Mouse (Mus musculus): ENCODE results near the gene Gemin8.

Gene Gemin8

DNA sequence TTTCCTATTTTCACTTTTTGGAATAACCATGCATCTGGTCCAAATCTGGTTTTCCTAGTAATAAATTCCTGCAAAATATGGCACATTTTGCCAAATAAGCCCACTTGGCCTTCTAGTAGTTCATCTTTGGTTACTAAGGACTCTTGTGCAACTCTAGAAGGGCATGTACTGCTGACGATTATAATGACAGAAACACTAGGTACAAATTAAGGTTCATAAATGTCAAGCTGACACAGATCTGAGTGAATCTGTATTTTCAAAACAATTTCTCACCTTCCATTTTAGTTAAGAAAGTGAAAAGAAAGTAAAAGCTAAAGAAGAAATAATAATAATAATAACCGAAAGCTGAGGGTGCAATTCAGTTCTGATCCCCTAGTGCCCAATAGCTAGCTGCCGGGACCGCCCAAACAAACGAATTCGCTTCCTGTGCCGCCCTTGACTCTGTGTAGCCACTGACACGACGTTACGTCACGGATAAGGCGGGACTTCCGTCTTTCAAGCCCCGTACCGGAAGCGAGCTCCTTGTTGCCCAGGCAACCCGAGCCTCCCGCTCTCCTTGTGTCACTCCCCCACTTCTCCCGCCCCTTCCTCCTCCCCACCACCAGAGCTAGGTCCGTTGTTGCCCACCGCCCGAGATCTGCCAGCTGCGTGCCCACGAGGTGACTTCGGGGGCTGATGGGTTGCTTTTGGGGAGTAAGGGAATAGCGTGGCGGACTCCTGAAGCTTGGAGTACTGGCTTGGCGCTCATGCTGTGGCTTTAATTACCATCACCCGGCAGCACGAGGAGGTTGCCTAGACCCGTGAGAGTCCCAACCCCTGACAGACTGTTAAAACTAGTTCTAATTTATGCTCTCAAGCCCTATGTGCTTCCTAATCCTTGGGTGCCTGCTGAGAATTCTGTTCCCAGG, at the start of gene Gemin8:
Gemin8 (plus strand) TSS at position 563 of the 908 bp plus-strand sequence.
- CTCF ChIA-PET: no interaction called here

DNA sequence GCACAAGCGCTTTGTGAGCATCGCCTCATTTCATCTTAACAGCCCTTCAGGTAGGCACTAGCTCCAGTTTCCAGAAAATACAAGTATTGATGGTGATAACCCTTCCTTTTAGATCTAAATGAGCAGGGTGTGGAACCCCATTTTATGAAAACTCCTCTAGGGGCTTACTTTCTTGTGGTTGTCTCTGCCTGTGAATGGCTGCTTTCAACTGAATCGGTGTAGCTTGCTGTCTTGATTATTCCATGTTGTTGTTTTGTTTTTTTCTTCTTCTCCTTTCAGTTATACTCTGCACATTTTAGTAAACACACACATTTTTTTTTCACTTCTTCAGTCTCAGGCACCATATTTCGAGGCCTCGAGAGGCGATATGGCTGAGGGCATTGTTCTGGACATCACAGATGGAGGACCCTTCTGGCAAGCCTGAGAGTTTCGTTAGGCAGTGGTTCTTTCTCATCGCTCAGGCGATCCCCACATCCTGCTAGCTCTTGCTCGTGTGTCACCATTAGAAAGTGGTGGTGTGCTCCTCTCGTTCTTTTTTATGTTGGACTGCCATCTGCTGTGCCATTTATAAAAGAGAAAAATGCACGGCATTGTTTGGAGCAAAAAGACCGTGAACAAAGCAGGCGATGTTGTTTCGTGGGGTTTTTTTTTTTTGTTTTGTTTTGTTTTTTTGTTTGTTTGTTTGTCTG, 23.0 kb upstream of the Gemin8 start:
- CTCF ChIA-PET: interaction anchor here (0.7 kb wide), 1 partner anchor 91 kb away, joined by 3 read pairs; no protein-coding TSS in a partner anchor

DNA sequence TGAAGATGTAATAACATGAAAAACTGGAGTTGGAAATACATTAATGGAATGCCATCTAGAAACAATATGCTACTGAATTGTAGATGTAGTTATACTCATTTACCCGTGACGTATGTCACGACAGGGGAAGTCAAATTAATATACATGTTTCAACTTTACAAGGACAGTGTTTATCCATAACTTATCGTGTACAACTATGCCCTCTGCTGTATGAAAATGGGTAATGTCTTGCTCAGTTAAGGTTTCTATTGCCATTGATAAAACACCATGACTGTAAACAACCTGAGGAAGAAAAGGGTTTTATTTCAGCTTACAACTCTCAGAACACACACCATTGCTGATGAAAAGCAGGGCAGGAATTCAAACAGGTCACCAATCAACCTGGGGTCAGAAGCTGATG, 7.5 kb upstream of the Gemin8 start:
- CTCF ChIA-PET: no interaction called here

DNA sequence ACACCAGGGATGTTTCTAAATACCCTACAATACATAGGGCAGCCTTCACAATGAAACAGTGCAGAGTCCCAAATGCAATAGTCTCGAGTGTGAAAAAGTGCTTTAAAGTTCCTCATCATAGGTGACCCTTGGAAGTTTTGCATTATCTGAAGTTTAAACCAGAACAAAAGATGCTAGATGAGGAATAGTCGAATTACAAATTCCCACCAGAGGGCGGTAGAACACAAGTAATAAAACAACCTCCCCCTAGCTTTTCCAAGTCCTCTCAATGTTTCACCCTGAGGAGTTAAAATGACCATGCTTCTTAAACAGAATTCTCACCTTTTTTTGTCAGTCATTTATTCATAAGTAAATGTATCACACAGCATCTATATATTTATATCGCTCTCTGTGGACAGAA, 2.9 kb upstream of the Gemin8 start:
- CTCF ChIA-PET: no interaction called here

DNA sequence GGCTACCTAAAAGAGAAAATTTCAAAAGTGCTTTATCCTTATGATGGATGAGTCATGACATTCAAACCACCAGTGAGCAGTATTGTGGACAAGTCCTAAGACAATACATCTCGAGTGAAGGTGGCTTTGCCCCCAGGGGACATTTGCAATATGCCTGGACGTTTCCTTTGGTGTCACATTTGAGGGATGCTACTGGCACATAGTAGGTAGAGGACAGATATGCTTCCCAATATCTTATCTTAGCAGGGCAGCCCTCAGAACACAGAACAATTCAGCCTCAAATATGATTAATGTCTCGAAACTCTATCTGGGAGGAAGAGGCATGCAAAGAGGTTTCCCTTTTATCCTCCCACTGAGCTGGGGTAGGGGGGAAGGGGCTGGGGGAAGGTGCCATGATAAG, 2.3 kb upstream of the Gemin8 start:
- CTCF ChIA-PET: no interaction called here

DNA sequence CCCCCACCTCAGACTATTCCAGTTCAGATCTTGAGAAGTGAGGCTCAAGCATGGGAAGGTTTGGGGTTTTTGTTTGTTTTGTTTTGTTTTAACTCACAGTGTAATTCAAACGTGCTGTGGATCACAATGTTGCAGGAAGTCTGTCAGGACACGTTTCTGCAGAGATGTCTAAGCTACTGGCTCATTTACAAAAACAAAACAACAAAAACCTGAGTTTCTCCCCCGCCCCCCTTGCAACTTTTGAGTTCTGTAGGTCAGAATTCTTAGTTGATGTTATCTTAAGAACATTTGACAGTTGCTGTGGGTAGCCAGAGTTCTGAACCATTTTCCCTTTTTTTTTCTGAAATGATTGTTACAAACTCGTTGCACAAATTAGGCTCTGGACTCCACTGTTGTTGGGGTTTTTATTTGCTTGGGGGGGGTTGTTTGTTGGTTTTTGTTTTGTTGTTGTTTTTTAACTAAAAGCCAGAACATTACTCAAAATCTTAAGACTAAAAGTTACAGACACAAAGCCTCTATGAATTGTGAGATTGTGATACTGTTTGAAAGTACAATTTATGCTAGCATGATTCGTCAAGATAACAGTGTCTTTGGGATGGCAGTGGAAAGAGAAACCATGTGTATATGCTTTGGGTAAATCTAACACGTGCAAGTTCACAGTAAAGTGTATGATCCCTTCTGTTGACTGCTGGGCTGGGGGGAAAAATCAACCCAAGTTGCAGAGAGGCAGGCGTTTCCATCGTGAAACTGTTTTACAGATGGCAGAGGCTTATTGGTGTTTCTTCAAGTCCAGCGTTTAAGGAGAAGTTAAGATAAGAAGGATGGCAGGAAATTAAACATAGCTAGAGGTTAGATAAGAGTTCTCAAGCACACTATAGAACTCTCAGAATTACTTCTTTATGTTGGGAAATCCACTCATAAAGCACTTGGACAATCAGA, 815 bp downstream of the Gemin8 start:
- CTCF ChIA-PET: interaction anchor here (0.6 kb wide), 1 partner anchor 223 kb away, joined by 9 read pairs; no protein-coding TSS in a partner anchor

DNA sequence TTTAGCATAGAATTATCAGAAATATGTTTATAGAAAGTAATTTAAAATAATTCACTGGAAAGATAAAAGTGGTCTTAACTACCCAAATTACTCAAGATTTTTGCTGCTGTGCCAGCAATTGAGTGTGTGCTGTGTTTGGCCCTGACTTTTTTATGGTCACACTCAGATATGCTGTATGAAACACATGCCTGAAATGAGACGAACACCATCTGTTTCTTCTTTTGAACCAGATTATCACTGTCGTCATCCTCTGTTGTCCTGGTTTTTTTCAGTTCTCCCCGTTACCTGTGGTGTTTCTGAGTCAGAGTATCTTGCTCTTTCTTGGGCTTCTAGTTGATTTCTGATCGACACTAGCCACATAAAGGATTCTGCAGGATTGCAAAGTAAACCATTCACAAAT, 1.8 kb downstream of the Gemin8 start:
- CTCF ChIA-PET: no interaction called here

DNA sequence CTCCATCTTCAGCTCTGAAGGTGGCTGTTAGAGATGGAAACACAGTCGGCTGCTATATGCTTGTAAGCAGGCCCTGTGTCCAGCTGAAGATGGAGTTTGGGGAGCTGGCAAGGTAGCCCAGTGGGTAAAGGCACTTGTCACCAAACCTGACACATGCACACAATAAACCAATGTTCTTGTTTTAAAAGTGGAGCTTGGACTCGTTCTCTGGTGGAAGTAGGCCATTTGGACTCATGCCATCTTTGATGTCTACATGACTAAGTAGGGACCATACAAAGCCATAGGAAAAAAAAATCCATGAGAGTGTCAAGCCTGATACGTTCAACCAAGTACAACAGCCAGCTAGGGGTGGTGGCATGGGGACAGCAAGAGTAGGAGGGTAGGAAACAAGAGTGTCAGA, 2.4 kb downstream of the Gemin8 start:
- CTCF ChIA-PET: no interaction called here

DNA sequence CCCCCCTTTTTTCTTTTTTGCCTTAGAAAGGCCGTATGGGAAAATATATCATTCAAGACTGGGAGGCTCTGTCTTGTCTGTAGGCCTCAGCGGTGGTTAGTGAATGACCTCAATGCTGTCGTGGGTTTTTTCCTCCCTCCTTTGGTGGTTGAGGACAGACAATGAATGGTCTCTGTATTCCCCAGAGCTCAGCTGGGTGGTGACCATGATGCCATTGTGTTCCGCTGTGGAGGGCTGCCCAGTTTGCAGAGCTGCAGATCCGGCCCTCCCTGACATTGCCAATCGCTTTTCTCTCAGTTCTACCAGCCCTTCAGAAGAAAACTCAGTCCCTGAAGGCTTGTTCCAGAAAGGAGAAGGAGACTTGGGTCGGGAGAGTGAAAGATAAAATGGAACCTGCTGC, 3.5 kb downstream of the Gemin8 start:
- CTCF ChIA-PET: interaction anchor here (0.6 kb wide), 1 partner anchor 1643 kb away, joined by 3 read pairs; no protein-coding TSS in a partner anchor

DNA sequence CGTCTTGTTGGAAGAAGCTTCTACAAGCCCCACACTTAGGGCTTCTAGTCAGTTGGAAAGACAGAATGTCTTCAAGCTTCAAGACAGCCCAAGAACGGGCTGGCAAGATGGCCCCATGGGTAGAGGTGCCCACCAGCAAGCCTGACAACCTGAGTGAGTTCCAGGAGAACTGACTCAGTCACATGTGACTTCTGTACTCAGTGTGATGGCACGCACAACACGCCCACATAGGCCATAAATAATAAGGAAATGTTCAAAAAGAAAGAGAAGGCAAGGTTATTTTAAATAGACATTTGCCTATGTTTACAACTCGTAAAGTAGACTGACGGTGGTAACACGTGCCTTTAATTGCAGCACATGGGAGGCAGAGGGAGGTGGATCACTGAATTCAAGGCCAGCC, 7.7 kb downstream of the Gemin8 start:
- CTCF ChIA-PET: no interaction called here

DNA sequence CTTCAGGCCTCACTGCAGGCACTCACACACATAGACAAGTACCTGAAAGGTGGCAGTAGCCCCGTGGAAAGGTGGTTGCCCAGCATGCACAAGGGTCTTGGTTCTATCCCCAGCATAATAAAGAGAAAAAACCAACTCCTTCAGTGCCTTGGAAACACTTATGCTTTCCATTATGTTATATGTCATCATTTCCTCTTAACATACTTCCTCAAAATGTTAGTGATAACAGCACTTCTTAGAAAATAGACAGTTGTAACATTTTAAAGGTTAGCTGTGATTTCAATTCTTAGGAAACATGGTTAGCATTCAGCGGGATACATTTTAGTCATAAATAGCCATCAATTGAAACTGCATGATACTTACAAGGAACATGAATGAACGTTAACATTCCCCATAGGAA, 12.8 kb downstream of the Gemin8 start:
- CTCF ChIA-PET: no interaction called here

DNA sequence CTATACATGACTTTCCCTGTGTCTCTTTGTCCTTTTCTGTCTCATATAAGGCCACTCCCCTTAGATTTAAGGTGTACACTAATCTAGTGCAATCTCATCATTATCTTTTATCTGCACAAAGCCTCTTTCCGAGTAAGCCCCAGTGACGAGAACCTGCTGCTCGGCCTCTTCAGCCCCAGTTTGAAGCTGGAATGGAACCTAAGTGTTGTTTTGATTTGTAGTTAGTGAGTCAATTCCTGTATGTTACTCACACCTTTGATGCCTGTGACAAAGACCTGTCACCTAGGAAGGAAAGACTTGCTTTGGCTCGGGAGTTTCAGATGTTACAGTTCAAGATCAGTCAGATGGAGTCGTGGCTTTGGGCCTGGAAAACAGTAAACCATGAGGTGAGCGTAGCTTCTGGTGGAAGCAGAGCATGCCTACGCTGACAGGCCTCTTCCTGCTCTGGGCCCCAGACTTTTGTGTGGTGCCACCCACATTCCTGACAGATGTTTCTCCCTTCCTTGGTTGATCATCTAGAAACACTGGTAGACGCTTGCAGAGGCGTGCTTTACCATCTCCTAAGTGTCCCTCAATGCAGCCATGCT, 15.2 kb downstream of the Gemin8 start:
- CTCF ChIA-PET: no interaction called here

DNA sequence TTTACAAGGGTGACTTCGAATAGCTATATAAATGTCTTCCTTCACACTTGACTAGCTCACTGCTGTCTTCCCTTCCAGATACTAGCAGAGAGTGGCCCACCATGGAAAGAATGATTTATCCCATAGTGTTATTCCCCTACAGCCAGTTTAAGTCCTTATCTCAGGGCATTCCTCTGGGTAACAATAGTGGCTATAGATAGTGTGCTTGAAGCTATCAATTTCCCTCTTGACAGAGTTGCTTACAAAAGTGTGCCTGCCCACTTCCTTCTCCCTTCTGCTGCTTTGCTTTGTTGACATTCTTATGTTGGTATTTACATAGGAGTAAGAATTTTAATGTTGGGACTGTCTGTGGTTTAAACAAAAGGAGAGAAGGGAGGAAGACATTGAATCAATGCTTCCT, 17.5 kb downstream of the Gemin8 start:
- CTCF ChIA-PET: interaction anchor here (0.6 kb wide), 1 partner anchor 44 kb away, joined by 8 read pairs; no protein-coding TSS in a partner anchor

DNA sequence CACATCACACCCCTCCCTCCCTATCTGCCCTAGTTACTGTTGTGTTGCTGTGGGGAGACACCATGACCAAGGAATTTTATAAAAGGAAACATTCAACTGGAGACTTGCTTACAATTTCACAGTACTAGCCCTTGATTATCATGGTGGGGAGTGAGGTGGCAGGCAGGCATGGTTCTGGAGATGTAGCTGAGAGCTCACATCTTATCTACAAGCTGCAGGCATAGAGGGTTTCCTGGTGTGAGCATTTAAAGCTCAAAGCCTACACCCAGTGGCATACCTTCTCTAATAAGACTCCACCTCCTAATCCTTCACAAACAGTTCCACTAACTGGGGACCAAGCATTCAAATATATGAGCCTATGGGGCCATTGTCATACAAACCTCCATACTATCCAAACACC, 26.1 kb downstream of the Gemin8 start:
- CTCF ChIA-PET: no interaction called here

DNA sequence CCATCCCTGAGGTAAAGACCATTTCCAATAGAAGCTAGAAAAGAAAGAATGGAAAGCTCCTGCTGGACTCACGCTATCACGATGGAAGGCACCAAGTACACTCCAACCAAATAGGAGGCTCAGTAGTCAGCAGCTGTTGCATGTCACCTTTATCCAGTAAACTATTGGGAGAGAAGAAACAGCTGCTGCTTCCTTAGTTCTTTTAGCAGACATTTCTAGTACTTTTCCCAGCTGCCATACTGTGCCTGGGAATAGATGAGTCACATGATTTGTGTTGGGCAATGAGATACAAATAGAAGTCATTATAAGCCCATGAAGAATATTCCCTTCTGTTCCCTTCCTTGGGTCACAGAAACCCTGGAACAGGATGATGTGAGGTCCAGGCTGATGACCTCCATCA, 28.0 kb downstream of the Gemin8 start:
- CTCF ChIA-PET: no interaction called here

DNA sequence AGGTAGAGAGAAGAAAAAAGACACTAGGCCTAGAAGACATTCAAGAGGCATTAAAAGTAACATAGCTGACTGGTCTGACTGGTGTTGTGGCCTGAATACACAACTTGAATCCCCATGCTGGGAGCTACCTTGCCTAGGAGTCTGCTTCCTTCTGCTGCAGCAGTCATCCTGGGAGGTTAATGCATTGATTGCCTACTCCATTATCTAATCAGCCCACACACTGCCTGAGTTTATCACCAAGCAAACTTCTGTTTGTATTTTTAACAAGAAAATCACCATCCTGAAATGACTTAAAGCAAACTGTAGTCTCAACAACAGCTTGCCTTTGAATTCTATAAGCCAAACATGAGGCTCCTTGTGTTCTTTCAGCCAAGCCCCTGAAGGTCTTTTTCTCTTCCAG, 29.6 kb downstream of the Gemin8 start:
- CTCF ChIA-PET: no interaction called here

DNA sequence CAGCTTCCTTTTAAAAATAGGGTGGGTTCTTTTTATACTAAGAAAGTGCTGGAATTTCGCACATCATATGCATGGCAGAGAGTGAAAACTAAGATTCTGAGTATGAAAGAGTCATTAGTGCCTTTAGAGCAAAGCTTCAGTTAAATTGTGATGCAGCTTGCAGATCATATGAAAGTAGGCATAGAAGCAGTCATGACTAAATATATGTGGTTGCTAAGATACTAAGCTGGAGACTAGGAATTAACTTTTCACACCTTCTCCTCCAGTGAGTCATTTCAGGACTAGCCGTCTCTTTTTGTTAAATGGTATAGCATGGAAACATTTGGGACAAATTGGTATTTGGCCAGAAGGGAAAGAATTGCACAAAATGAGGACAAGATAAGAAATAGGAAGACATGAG, 44.3 kb downstream of the Gemin8 start:
- CTCF ChIA-PET: no interaction called here

DNA sequence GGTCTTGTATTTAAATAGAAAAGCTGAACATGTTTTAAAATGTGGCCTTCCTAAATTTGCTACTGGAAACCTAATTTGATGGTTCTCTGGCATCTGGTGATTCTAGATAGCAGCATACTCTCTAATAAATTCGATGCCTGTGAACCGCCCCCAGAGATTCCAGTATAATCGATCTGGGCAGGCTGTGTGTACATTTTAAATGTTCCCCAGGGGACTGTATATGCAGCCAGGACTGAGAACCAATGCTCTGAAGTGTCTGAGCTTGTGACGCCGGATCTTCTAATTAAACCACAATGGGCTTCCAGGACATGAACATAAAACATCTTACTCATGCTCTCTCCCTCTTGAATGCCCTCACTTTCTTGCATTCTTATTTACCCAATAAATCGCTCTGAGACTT, 46.0 kb downstream of the Gemin8 start:
- CTCF ChIA-PET: no interaction called here

DNA sequence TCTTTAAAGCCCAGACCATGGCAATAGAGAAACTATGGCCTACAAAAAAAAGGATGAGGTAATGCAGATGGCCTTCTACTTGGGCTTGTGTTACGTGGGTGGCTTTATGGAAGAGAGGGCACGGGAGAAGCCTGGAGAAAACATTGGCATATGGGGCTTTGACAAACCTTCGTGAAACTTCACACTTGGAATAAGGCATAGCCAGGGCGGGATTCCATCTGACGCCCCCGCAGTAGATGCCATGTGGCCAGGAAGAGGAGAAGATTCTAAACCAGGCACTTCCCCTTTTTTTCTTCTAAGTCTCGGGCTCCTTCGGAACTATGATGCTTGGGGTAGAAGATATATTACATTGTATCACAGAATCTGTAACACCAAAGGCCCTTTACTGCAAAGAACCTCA, 46.5 kb downstream of the Gemin8 start:
- CTCF ChIA-PET: no interaction called here

DNA sequence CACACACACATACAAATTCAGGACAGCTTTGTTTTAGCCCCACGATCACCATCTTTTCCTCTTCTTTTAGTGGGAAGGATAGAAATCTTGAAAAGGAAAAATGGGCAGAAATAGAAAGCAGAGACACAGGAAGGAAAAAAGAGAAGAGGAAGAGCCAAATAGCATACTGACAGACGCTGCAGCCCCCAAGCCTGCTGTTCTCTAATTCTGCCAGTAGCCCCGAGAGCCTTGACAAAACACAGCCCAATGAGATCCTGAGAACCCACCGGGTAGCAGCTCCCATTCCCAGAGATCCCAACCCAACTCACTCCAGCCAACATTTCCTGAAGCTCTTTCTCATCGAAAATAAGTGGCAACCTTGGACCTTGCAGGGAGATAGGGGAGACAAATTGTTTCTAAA, 49.1 kb downstream of the Gemin8 start:
- CTCF ChIA-PET: no interaction called here

DNA sequence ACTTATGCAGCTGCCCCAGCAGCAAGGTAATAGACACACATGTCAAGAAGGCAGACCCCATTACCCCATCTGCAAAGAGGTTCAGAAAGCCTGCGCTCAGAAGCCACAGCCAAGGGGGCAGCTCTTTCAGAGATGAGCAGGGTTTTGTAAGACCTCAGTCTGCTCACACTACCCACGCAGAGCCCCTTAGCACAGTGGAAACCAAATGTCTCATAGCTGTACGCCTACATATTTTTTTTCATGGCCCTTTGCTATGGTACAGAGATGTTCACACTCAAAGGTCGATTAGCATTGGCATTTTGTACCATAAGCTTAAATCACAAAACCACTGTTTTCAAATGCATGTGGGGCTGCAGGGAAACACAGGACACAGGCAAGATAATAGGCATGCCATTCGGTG, 56.6 kb downstream of the Gemin8 start:
- CTCF ChIA-PET: no interaction called here

DNA sequence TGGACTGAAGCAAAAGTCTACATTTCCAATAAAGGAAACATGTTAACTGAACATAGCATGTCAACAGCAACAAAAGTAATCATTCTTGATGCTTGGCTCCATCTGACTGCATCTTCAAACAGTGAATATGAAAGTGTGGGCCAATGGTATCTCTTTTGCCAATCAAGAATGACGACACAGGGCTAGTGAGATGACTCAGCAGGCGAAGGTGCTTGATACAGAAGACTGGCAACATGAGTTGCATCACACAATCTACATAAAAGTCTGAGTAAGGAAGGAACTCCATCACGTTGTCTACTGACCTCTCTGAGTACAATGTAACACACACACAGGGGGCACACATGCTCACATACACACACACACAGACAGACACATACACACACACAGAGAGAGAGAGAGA, 59.5 kb downstream of the Gemin8 start:
- CTCF ChIA-PET: no interaction called here

All from spleen, embryonic (tissue).